Mouse (Mus musculus): ENCODE results near the gene Tcl1b2.
"Not testable (repeated sequence)": the region's sequence is repeated elsewhere in the genome, so short reads cannot be mapped to it uniquely, and the experiment has no call there.

Gene Tcl1b2

GRCm38 (mm10) chr12:105145714-105146113, at the start of gene Tcl1b2:
Gene Tcl1b2, plus strand, starts transcription at chr12:105146014.
- DNase-seq, result no peak

- DNase-seq, result peak in 1 of 2 experiments; percentile 12
Observed at GRCm38 (mm10) chr12:105099466-105100044, 46.3 kb upstream of the Tcl1b2 start.

GRCm38 (mm10) chr12:105102901-105103300, 42.9 kb upstream of the Tcl1b2 start:
- no peak for DNase-seq

DNA sequence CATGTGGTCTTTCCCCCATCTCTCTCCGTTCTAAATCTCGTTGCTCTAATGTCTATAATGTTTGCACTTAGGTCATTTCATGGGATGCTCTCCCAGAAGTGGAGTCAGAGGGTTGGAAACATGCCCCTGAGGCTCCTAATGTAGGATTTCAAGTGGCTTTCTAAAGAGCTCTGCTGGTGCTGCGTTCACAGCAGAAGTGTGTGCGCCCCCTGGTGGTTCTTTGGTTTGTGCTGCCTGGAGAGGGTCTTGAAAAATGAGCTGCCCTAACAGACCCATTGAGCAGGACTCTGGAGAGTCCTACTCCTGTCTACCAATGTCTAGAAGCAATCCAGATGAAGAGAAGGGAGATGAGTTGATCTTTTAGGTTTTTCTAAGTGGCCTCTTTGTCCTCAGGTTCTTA, 41.8 kb upstream of the Tcl1b2 start:
- peak; percentile 32 to 69 for DNase-seq

DNA sequence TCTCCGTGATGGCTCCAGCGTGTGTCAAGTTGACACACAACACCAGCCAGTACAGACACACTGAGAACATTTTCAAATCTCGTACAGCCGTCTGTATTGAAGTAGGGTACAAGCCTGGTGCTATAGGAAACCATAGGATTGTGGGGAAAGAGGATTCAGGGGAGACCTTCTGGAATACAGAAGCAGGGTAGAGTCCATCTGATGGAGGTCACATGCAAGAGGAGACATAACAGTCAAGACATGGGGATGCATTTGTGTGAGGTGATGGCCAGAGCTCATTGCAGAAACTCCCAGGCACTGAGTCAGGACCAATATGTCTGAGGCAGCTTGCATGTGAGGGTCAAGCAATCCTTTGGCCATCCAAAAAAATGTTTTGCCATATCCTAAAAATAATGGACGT, 40.5 kb upstream of the Tcl1b2 start:
- DNase-seq, result no peak

DNA sequence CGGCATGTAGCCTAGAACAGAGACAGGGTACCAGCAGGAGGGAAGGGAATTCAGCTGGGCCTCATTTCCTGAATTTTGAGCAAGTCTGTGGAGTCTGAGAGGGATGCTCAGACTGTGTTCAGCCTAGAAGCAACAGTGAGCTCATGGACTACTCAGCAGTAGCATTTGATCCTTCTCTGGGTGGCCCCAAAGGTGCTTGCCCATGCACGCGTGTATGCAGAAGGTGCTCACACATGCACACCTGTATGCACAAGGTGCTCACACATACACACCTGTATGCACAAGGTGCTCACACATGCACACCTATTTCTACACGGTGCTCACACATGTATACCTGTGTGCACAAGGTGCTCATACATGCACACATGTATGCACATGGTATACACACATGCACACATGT, 37.0 kb upstream of the Tcl1b2 start:
- no peak for DNase-seq

GRCm38 (mm10) chr12:105109406-105109805, 36.4 kb upstream of the Tcl1b2 start:
- no peak for DNase-seq

DNA sequence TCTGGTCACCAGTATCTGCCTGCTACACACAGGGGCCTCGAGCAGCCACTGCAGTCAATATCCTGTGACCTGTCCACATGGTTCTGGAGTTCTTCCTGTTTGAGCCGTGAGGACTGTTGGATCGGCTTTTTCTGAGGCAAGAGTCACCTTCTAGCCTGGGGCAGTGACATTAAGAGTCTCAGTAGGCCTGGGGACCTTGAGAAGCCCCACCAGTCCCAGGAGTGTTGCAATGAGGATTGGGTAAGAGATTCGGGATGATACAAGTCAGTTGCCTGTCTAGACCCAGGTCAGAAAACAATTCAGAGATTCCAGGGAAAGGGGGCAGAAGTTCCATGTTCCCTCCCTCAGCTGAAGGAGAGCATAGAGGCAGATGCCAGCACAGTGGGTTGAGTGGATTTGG, 36.0 kb upstream of the Tcl1b2 start:
- no peak for DNase-seq

DNA sequence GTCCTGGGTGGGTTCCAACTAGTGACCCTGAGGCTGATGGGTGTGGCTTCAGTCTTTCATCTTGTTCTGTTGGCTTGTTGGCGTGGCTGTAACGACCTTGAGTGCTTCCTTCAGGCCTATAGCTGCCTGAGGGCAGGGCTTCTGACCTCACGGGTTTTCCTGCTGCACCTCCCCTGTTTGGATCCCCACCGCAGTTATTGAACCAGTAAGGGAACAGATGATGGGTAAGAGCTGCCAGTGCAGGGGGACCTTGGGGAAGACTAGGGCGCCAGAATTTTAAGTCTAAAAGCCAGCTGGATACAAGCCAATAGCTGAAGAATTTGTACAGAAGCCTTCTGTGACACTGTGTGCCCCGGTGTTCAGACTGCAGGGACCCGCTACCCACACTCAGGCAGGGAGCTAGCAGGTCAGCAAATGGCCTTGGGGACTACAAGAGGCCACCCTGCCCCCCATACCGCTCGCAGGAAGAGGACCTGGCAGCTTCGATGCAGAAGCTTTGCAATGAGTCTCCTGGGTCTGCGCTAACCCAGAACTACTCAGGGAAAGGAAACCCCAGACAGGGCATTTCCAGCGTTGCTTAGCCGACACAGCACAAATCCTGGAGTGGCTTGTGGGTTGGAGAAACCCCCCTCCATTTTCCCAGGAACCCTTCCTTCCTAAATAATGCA, 33.4 kb upstream of the Tcl1b2 start:
- no peak for DNase-seq

DNA sequence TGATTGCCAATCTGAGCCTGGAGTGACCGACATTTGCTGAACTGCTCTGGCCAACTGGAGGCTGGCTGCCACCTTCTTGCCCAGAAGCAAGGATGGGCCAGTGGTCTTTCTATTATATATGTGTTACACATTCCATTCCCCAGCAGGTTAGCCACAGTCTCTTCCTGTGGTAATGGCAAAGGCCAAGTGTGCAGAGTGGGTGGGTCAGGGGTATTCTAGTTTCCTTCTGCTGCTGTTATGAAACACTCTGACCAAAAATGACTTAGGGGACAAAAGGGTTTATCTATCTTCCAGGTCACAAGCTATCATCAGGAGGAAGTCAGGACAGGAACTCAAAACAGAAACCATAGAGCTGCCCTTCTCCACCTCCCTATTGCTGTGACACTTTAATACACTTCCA, 29.2 kb upstream of the Tcl1b2 start:
- DNase-seq, result no peak

DNA sequence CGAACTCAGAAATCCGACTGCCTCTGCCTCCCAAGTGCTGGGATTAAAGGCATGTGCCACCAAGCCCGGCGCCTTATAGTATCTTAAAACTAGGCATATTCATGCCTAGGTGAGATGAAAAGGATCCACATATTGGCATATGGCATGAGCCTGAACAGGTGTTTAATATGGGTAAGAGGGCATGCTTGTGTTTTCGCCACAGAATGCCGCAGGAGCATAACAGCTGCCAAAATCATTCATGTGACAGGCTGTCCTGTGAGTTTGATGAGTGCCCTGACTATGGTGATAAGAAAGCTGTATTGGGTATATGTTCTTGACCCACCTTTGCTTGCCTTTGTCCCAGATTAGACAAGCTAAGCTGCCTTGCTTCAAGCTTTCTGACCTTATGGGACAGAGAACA, 20.5 kb upstream of the Tcl1b2 start:
- no peak for DNase-seq

GRCm38 (mm10) chr12:105126516-105126915, 19.3 kb upstream of the Tcl1b2 start:
- DNase-seq, result no peak

DNA sequence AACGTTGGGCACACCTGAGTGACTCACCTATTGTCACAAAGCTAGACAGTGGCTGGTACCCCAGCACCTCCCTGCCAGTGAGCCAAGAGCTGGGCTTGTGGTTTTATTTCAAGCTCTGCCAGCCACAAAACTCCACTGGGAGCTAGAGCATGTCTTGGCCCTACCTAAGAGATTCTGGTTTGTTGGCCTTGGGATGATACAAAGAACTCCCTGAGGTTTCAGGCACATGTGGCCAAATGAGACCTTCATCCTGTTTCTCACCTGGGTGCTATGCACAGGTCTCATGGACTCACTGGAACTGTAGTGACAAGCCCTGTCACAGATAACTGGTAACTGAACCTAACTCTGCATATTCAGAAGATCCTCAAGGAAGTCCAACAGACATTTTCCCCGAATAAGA, 18.2 kb upstream of the Tcl1b2 start:
- no peak for DNase-seq

GRCm38 (mm10) chr12:105129494-105130205, 16.2 kb upstream of the Tcl1b2 start:
- not testable (repeated sequence) for DNase-seq

DNA sequence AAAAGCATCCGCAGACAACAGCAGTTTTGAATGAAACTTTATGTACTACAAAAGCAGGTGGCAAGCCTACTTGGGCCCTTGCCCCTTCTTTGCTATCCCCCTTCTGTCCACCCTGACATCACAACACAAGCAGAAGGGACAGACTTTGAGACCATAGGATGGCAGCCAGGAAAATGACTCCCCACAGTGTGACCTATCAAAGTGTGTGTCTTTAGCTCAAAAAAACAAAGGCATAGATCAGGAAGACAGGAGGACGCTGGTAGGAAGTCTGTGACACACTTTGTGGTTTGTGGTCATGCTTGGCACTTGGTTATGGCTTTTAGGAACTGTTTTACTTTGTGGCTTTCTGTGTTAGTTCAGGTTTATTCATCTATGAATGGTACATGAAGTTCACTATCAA, 11.6 kb upstream of the Tcl1b2 start:
- DNase-seq, result not testable (repeated sequence)

DNA sequence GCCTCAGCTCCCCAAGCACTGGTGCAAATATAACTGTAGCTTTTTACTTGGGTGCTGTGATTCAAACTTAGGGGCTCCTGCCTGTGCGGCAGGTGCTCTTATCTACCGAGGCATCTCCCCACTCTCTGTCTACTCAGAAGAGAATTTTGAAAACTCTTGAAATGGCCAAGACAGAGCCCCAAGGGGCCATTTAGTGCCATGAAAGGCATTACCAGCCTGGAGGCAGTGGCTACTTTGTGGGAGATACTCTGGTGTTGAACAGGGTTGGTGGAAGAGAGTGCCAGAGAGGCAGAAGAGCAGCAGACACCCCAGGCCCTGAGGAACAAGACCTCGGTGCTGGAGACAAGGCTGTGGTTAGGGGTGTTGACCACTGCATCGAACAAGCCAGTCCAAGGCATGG, 11.0 kb upstream of the Tcl1b2 start:
- not testable (repeated sequence) for DNase-seq

GRCm38 (mm10) chr12:105137729-105138128, 8.1 kb upstream of the Tcl1b2 start:
- DNase-seq, result not testable (repeated sequence)

GRCm38 (mm10) chr12:105143096-105143495, 2.7 kb upstream of the Tcl1b2 start:
- DNase-seq, result no peak

GRCm38 (mm10) chr12:105144928-105145327, 886 bp upstream of the Tcl1b2 start:
- not testable (repeated sequence) for DNase-seq

DNA sequence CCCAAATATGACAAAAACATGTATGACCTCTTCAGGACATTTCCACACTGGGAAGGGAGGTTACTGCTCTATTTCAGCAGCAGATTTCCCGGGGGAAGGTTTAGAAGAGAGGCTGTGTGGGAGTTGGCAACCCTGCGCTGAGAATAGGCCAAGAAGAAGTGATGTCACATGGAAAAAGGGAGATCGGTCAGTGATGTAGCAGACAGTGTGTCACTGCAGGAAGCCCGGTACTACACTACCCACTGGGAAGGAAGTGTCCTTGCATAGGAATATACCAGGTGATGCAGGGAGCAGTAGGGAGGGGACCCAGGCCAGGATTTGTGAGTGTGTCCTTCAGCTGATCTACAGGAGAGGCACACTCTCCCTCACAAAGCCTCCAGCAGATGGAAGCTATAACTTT, 9.5 kb downstream of the Tcl1b2 start:
- not testable (repeated sequence) for DNase-seq

GRCm38 (mm10) chr12:105158842-105159241, 13.0 kb downstream of the Tcl1b2 start:
- DNase-seq, result no peak

- DNase-seq, result no peak
Observed at GRCm38 (mm10) chr12:105159390-105159789, 13.6 kb downstream of the Tcl1b2 start, which contains the start of gene Tcl1b1. Gene Tcl1b1, plus strand, starts transcription at chr12:105159690.

DNA sequence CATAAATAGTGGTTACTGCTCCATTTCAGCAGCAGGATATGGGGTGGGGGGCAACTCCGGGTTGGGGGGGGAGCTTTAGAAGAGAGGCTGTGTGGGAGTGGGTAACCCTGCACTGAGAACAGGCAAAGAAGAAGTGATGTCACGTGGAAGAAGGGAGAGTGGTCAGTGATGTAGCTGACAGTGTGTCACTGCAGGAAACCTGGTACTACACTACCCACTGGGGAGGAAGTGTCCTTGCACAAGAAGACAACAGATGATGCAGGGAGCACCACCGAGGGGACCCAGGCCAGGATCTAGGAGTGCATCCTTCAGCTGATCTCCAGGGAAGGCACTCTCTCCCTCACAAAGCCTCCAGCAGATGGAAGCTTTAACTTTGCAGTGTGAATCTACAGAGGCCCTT, 20.9 kb downstream of the Tcl1b2 start:
- no peak for DNase-seq

- no peak for DNase-seq
Observed at GRCm38 (mm10) chr12:105173366-105173765, 27.6 kb downstream of the Tcl1b2 start.
